In the genomic region with DNA sequence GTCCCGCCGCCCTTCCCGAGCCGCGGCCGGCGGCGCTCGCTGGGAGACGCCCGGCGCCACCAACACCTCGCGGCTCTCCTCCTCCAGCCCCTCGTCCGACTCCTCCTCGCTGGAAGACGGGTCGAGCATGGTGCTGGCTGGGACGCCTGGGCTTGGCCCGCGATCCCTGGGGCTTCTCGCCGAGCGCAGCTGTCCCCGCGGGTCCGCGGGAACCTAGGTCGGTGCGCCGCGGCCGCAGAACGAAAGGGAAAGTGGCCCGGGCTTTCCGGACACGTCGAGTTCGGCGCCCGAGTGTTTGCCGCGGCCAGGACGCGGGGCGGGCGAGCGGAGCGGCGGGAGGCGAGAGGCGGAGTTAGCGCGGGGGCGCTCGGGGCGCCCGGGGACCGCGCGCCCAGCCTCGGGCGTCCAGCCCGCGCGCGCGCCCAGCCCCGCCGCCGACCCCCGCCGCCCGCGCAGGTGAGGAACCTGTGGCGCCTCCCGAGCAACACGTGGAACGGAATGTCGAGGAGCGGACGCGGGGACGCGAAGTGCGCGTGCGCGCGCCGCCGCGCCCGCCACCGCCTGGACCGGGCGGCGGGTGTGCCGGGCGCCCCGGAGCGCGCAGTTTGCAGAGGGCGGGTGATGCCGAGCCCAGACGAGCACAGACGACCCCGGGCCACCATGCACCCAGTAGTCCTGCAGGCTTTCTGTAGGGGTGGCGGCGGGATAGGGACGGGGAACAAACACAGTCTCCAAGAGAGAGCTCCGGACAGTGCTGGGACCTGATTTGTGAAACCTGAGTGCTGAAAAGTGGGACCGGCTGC, we compare ENCODE assay signal across 8 mouse cellular contexts. TPM values are rescaled to one million over a fixed set of nuclear protein-coding genes. Genes with fewer than 3 reads are reported as not detected.
DNase-seq lines count a peak whose midpoint lies in the region; ATAC-seq lines count a peak whose summit lies in the region.

Gene Cadps2, minus strand, starts transcription at position 413 of the 803 bp plus-strand sequence.

- no peaks in the 10 kb centered on the region for H3K9me3 ChIP-seq in hindbrain, embryonic 16.5 days (ENCODE audit: control insufficient read depth, low read length)

- H3K27me3 ChIP-seq in hindbrain, embryonic 16.5 days (replicated peaks; ENCODE audit: control insufficient read depth, insufficient read depth, low read length) = no peaks in the 10 kb centered on the region; the same call in 1 of the 2 replicates

- no peak within 1 kb of the TSS for H3K27ac ChIP-seq in hindbrain, embryonic 16.5 days (ENCODE audit: low read depth, low read length)

- H3K36me3 ChIP-seq in hindbrain, embryonic 16.5 days (ENCODE audit: control insufficient read depth, insufficient read depth, low read length) = no peaks in the 10 kb centered on the region

- intact Hi-C loops in left cerebral cortex, postnatal 25 days (cut with DNase I) = no loop called here

- WGBS in hindbrain, embryonic 16.5 days = under 1% methylated on average over 52 of the region's 114 CpGs

- H3K4me1 ChIP-seq in hindbrain, embryonic 16.5 days (ENCODE audit: control insufficient read depth, insufficient read depth, low read depth, low read length) = no peaks in the 10 kb centered on the region

- peak within 1 kb of the TSS; percentile 74 for H3K4me3 ChIP-seq in hindbrain, embryonic 16.5 days (ENCODE audit: low read length)

- peak within 1 kb of the TSS; percentile 74 for H3K9ac ChIP-seq in hindbrain, embryonic 16.5 days (ENCODE audit: low read depth, low read length)

- H3K4me2 ChIP-seq in hindbrain, embryonic 16.5 days (ENCODE audit: low read length) = peak within 1 kb of the TSS; percentile 89

- DNase-seq in adrenal gland, postnatal 4 days (ENCODE audit: low spot score in 2 of 2) = peak; percentile 25 to 34
- DNase-seq in cerebellum, postnatal 36 days = peak; percentile 71 to 75
- DNase-seq in gastrocnemius, postnatal 25 days = peak; percentile 12
- DNase-seq in left cerebral cortex, postnatal 25 days (ENCODE audit: low spot score in 2 of 2) = peak; percentile 37 to 38
- peak; percentile 34 to 47 for DNase-seq in right cerebral cortex, postnatal 10 days (ENCODE audit: low spot score in 2 of 2)

- peak; percentile 83 for ATAC-seq in hindbrain, embryonic 16.5 days
- peak; percentile 40 for ATAC-seq in megakaryocyte, adult 5-6 weeks (ENCODE audit: poor library complexity, severe bottlenecking)
- no peak for ATAC-seq in monocyte, adult 5-6 weeks (replicated peaks; ENCODE audit: insufficient number of reproducible peaks, low FRiP score, low TSS enrichment, poor library complexity, severe bottlenecking)

RNA-seq across cellular contexts. Expression of gene Cadps2, which starts in this region (rescaled TPM):
- 1 to 10 TPM; 7.7 to 9.1 TPM for total RNA-seq in adrenal gland, postnatal 4 days (2021)
- total RNA-seq in gastrocnemius, postnatal 25 days (2021) = under 1 TPM; 0.28 to 0.59 TPM
- polyA plus RNA-seq in hindbrain, embryonic 16.5 days (2015; fragmentation: Nextera tagmentation; extraction: Ambion mirVana) = 12.0 and 12.4 TPM in 2 replicates
- 10 to 100 TPM; 85.8 to 90.7 TPM for total RNA-seq in left cerebral cortex, postnatal 25 days (2021)
- total RNA-seq in megakaryocyte, adult 5-6 weeks (2015) = not detected in 2 replicates
- total RNA-seq in megakaryocyte, adult 5-6 weeks (2017) = 0.04 TPM in 1 of 2 replicates, not detected in the other
- total RNA-seq in monocyte, adult 5-6 weeks (2017) = 0.53 TPM in 1 of 3 replicates, not detected in the others

Comparison
In these comparisons a context has a peak if more than half of its experiments do, and no peak if none do; other contexts are left out.
1. RNA of gene Cadps2 (total RNA-seq): 85.8 to 90.7 TPM in left cerebral cortex, postnatal 25 days; 7.7 to 9.1 TPM in adrenal gland, postnatal 4 days, 0.28 to 0.59 TPM in gastrocnemius, postnatal 25 days, 0.04 TPM in megakaryocyte, adult 5-6 weeks and 0.53 TPM in monocyte, adult 5-6 weeks; every median in the first group is over 4 times any median in the second.
2. Peak in DNase-seq in gastrocnemius, postnatal 25 days; RNA of the gene not detected or under 1 TPM.
3. Peak in ATAC-seq in megakaryocyte, adult 5-6 weeks; RNA of the gene not detected or under 1 TPM.
4. DNase-seq: peak in every context shown above with its lines; median percentile 73 in cerebellum, postnatal 36 days; 40 in right cerebral cortex, postnatal 10 days; 38 in left cerebral cortex, postnatal 25 days; 30 in adrenal gland, postnatal 4 days; 12 in gastrocnemius, postnatal 25 days.